Mouse (Mus musculus) NIH3T3 (cell line): Measurements from ENCODE around the gene Pfn4.
"Not testable (repeated sequence)": the region's sequence is repeated elsewhere in the genome, so short reads cannot be mapped to it uniquely, and the experiment has no call there.

Experiments used
- DNase-seq: peaks from one replicate; pipeline ENCODE4 v3.0.0-alpha.2; 2012; ENCODE audit warnings: low read depth

The Pfn4 gene

GRCm38 (mm10) chr12:4788128-4788527 lies 19.3 kb downstream of the Pfn4 start:
- DNase-seq: not testable (repeated sequence)

- peak; percentile 54 for DNase-seq
These were observed 24.9 kb downstream of the Pfn4 start for GRCm38 (mm10) chr12:4793718-4794117.

- DNase-seq: not testable (repeated sequence)
These were observed 28.6 kb downstream of the Pfn4 start for GRCm38 (mm10) chr12:4797471-4797870.

DNA sequence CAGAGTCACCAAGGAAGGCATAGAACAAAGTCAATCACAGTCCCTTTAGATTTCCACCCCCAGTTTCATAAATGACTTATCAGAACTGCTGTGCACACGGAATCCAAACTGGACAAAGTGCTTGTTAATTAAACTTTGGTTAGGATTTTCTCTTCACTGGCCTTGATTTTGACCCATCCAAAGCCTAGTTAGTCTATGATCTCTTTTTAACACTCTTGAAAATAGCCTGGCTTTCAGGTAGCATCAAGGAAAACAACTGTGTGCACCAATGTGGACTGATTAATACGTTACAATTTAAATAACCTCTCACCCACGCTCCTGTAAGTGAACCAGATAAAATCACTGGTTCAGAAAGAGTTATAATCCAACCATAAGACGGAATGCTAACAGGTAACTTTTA lies 42.2 kb downstream of the Pfn4 start:
- DNase-seq: no peak

GRCm38 (mm10) chr12:4811705-4812104 lies 42.9 kb downstream of the Pfn4 start:
- no peak for DNase-seq

DNA sequence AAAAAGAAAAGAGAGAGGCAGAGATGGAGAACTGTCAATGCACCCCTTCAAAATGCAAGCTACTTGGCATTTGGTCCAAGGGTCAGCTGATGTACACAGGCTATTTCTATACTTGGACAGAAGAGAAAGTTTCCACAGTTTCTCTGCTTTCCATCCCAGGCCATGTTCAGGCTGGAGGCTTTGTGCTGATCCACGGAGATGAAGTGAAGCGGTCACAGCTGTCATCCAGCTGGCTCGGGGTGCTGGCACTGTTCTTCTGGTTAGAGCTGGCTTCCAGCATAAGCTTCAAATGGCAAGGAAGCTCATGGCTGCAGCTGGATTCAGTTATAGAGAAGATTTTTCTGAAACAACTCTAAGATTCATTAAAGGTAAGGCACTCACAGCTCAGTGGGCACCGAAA lies 44.8 kb downstream of the Pfn4 start:
- DNase-seq: peak; percentile 31

DNA sequence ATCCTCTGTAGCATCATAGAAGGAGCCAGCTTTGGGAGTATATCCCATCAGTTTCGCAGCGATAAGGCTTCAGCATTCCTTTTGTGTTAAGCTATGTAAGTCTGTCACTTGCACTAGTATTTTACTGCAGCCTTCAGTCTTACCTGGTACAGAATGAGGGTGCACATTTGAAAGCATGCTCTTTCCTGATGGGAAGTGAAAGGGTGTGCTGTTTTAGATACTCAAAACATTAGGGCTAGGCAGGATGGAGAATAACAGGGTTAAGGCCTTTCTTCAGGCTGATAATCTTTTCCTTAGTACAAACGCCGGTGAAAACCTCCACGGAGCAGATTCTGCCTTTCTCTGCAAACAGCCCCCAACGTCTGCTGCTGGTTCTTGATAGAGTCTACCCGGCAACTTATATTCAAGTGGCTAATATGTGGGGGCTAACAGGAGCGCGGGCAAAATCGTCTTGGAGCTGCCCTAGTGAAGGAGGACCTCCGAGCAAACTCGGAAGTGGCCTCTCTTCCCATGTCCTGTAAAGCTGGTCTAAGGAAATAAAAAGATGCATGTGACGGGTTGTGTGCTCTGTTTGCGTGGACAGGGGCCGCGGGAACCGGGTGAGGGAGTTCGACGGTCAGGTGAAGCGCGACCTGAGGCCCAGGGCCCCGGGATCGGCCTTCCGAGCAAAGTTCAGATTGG lies 48.0 kb downstream of the Pfn4 start:
- DNase-seq: no peak

- DNase-seq: peak; percentile 99
These were observed 48.7 kb downstream of the Pfn4 start, which contains the start of gene Sf3b6 for GRCm38 (mm10) chr12:4817361-4818101. Gene Sf3b6, plus strand, starts transcription at chr12:4817544.

GRCm38 (mm10) chr12:4827256-4827655 lies 58.4 kb downstream of the Pfn4 start:
- no peak for DNase-seq
